Mouse (Mus musculus) cerebellum, adult 8-10 months (tissue): ENCODE results near the gene Gm40193.
"Not testable (repeated sequence)": the region's sequence is repeated elsewhere in the genome, so short reads cannot be mapped to it uniquely, and the experiment has no call there.

Experiments
- DNase-seq: peaks from one replicate; pipeline ENCODE4 v3.0.0; 2022

Gm40193 gene

DNA sequence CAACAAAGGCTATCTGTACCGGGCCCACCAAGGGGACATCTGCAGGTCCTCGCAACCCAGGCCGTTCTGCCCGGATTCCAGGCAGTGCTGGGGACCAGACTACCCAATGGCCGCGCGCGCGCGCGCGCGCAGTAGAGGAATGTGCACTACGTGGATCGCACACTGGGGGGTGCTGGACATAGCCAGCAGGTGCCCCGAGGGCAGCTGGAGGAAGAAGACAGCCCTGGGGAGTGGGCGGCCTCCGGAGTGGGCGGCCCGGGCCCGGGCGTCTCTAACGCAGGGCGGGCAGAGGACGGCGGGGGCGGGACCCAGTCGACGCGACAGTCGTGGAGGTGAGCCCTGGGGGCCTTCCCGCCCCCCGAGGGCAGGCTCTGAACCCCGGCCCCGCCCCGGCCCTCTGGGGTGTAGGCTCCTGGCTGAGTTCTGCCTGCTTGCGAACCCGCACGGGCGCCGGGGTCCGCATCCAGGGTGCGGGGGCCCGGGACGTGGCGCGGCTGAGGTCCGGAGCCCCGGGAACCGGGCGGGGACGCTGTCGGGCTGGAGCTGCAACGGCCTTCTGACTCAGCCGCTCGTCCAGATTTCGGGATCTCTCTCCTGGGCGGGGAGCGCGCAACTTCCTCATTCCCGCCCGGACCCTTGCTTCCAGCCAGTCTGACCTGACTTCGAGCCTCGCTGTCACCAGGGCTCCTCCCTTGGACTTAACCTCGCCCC is 7.3 kb upstream of the Gm40193 start, which contains the start of gene Pld2:
Pld2 (plus strand) TSS at position 188 of the 711 bp plus-strand sequence.
- DNase-seq: no peak

DNA sequence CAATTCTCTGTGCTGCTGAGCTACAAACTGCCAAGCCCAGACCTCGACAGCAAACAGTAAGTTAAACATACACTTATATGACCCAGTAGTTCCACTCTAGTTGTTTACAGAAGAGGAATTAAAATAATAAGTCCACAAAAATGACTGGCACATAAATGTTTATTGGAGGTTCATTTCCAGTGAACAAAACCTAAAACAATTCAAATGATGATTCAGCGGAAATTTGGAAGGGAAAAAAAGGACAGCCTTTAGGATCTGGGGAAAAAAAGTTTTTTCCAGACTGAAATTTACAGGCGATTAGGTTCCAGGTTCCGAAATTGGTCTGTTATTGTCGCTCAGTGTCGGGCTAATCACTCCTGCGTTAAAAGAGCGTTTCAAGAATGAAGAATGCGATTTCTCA is 6.7 kb upstream of the Gm40193 start:
- no peak for DNase-seq

DNA sequence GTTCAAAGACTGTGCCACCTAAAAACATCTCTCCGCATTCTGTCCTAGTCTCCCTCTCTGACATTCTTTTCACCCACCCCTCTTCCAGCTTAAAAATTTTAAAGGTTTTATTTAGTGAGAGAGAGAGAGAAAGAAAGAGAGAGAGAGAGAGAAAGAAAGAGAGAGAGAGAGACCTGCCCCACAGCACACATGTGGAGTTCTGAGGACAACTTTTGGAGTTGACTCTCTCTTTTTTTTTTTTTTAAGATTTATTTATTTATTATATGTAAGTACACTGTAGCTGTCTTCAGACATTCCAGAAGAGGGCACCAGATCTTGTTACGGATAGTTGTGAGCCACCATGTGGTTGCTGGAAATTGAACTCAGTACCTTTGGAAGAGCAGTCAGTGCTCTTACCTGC is 1.7 kb downstream of the Gm40193 start:
- not testable (repeated sequence) for DNase-seq

DNA sequence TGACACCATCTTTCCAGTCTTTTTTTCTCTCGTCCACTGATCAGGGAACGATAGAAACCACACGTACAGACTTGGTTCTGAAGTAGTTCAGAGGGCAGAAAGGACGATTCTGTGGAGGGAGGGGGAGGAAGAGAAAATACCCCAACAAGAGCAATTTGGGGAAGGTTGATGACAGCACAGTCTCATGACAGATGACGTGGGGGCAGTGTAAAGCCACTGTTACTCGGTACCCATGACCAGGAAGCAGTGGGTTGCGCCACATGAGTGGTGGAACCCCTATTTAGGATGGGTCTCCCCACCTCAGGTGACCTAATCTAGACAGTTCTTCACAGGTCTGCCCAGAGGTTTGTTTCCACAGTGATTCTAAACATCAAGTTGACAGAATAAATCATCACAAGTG is 4.1 kb downstream of the Gm40193 start:
- no peak for DNase-seq

DNA sequence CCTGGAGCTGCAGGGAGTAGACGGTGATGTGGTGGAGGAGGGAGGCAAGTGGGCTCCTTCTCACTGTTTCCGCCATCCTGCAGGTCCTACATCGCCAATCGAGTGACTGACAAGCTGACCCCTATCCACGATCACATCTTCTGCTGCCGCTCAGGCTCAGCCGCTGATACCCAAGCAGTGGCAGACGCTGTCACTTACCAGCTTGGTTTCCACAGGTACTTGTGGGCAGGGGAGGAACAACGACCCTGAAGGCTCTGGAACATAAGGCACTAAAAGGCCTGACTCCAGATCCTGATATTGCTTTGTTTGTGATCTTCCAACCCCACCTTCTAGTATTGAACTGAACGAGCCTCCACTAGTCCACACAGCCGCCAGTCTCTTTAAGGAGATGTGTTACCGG is 6.5 kb downstream of the Gm40193 start:
- DNase-seq: no peak

DNA sequence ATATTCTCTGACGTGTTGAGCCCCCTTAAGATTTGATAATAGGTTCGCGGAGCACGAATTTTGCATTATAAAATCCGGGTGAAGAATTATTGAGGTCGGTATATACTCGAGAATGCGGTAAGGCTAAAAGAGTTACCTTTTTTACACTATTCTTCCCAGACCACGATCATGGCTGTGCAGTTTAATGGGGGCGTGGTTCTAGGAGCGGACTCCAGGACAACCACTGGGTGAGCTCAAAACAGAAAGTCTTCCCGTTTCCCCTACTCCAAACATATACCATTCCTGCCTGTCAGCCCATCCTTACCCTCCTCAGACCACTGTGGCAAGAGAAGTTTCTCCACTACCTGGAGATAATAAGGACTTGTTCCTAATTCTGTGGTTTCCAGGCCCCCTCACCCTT is 7.0 kb downstream of the Gm40193 start:
- DNase-seq: no peak

DNA sequence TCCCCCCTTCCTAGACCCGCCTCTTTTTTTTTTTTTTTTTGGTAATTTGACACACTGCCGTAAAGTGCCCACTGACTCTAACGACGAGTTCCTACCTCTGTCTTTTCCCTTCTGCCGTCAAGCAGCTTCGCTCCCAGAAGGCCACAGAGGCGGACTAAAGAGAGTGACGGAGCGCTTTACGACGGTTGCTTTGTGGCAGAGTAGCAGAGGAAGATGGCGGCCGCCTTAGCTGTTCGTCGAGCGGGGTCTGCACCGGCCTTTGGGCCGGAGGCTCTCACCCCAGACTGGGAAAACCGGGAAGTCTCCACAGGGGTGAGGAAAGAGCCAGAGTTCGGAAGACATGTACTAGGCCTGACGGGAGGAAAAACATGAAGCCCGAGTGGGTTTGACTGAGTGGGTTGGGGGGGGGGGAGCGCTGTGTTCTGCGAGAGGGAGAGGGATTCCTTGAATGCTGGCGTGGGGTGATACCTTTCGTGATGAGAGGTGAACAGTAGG is 7.5 kb downstream of the Gm40193 start, which contains the start of gene Psmb6:
Psmb6 (plus strand) TSS at position 184 of the 495 bp plus-strand sequence.
- DNase-seq: peak; percentile 88

DNA sequence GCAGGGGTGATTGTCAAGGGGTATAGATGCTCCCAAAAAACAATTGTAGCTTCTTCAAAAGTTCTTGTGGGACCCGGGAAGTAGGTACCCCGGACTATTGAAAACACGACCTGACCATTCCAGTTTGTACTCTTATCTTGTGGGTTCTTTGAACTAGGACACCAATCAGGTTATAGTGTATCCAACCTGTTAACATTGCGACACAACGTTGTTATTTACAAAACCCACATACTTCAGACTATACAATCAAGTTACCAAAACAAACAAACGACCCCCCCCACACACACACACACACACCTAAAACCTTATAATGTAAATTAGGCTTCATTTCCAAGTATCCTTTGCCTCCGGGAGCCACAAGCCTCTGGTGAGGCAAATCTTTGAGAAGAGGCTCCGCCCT is 8.0 kb downstream of the Gm40193 start:
- DNase-seq: no peak

DNA sequence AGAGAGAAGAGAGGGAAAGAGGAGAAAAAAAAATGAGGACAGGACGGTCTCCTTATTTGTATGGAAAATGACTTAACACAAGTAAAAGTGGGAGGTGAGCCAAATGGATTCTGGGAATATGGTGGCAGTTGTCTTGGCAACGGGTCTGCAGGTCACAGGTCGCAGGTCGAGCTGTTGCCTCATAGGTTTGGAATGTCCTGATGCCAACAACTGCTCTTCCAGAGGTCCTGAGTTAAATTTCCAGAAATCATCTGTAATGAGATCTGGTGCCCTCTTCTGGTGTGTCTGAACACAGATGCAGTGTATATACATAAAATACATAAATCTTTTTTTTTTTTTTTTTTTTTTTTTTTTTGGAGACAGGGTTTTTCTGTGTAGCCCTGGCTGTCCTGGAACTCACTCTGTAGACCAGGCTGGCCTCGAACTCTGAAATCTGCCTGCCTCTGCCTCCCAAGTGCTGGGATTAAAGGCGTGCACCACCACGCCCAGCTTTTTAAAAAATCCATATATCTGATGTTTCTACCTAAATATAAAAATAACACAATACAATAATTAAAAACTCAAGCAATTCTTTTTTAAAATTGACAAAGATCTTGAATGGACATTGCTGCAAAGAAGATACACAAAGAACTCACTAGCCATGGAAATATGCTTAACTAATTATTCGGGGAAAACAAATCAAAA is 9.3 kb downstream of the Gm40193 start:
- not testable (repeated sequence) for DNase-seq

DNA sequence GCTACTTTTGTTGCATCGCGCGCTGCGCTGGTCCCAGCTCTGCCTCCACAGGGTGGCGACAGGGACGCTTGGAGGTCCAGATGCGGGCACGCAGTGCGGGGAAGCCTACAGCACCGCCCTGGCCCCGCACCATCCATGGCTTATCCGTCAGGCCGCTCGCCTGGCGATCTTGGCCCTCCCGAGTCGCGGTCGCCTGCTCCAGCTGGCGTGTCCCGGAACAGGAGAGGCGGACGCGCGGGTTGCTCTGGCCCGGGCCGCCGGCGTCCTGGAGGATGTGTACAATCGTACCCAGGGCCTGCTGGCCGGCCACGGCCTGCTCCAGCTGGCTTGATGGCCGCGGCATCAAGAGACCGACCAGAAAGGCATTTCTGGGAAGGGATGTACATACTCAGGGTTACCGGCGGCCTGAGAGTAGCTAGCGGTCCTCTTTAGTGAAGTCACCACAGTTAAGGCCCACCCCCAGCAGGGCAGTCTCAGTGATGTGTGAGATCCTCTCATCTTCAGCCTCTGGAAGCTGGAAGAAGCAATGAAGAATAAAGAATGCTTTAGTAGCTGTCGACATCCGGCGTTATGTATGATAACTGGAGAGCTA is 12.5 kb downstream of the Gm40193 start:
- peak; percentile 53 for DNase-seq

DNA sequence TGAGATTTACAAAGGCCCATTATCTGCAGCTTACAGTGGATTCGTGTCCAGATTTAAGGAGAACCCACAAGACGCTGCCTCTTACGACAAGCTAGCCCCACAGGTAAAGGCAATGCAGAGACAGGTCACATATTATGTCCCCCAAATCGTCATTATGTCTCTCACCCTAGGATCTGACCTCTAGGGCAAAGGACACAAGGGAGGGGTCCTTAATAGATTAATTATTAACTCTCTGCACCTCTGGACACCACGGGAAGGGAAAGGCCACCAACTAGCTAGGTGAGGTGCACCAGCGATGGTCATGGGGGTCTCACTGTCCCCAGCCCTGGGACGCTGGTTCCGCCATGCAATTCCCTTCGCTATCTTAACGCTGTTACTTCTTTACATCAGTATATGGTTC is 13.8 kb downstream of the Gm40193 start, which contains the start of gene Gltpd2:
Gltpd2 (plus strand) TSS at position 274 of the 400 bp plus-strand sequence.
- no peak for DNase-seq

DNA sequence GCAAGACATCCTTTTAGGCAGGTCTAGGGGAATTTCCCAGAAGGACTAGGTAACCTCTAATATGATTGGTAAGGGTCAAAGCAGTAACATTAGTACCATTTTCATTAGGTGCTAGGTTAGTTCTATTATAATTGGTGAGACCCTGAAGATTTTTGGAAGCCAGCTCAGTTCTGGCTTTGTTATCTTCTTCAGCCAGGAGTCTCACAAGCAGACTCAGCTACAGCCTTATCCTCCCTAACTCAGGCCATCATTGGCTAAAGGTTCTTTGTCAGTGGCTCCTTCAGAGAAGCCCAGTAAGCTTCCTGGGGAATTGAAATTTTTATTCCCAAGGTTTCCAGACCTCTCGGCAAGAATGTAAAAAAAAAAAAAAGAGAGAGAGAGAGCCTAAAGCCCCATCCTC is 14.3 kb downstream of the Gm40193 start:
- DNase-seq: no peak

DNA sequence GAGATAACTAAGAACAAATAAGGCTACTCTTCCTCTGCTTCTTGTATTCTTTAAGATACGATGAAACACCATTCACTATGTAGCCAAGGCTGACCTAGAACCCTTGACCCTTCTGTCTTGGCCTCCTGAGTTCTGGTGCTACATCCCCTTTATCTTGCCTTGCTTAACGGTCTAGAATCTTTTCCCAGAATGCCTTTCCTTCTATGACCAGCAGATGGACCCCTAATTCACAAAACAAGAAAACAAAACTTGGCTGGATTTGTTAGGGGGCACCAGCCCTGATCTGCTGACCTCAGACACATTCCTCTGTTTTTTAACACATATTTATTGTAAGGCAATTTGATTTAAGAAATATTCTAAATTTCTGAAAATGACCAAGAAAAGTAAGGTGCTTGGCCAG is 16.4 kb downstream of the Gm40193 start:
- peak; percentile 40 for DNase-seq

DNA sequence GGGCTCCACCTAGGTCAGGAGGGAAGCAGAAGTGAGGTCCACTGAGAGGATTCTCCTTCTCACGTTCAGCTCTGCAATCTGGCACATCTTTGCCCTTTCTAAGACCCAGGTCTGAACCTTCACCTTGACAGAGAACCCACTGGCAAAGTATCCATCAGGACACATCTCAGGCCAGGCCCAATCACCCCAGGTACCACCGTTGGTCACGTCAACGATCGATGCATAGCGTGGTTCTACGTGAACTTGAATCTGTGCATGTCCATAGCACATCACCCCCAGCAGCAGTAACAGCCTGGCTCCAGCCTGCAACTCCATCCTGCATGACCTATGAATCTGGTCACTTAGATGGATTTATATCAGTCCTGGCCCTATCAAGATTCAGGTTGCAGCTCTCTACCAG is 18.5 kb downstream of the Gm40193 start, which contains the start of gene Vmo1:
Vmo1 (minus strand) TSS at position 329 of the 400 bp plus-strand sequence.
- DNase-seq: no peak

DNA sequence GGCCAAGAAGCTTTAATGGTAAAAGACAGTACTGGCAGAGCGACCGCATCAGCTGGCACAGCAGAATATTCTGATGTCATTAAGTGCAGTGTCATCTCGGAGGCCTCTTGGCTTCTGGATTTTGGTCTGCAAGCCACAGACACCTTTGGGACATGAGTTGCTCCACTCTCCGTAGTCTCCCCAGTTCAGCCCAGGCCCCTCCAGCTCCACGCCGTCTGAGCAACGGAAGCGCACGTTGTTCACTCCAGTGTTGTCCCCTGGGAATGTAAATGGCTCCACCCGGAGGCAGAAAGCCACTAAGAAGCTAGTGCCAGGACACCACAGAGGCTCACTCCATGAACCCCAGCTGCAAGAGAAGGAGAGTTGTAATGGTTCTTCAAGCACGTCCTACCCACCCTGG is 19.2 kb downstream of the Gm40193 start:
- no peak for DNase-seq

DNA sequence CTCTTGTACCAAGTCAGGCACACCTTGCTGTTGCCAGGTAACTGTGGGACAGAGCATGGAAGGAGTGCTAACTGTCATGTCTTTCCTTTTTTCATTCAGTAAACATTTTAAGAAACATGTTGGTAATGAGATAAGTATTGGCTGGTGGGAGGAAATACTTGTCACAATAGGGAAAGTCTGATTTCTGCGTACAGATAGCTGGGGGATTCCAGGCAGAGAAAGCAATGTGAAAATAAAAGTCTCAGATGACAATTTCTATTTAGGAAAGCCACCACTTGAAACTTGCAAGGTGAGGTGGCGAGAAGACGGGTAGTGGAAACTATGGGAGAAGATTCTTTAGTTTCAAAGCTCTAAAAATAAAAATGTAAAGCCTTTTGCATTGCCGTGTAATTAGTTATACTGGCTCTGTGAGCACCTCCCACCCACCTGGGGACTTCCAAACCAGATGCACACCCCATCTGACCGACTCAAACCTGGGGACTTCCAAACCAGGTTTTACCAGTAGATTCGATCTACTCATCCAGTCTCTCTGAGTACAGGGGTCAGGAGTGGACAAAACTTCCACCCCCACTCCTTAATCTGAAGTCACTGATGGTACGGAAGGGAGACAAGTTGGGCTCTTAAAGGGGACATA is 19.9 kb downstream of the Gm40193 start:
- DNase-seq: no peak

DNA sequence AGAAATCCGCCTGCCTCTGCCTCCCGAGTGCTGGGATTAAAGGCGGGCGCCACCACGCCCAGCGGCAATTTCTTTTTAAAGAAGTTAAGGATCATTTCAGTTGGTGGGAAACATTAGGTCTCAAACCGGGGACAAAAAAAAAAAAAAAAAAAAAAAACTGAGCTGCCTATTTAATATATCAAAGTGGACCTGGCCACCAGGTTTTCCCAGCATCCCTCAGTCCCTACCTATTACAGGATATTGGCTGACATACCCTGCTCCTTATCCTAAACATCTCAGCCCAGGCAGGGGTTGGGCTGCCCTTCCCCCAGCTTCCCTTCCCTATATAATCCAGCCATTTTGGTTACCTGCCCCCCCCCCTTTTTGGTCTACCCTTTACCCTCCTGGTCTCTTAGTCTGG is 20.9 kb downstream of the Gm40193 start:
- no peak for DNase-seq

DNA sequence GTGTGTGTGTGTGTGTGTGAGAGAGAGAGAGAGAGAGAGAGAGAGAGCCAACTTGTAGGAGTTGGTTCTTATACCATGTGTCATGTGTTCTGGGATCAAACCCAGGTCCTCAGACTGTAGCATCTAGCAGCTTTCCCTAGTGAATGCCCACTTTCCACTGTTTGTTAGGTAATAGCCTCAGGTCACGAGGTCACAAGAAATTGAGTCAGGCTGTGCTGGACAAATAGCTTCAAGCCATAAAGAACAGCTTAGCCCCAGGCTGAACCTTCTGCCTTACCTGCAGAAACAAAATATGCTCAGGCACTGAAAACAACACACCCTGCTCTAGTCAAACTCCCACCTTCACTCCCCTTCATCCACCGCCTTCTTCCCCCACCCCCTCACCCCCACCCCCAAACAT is 21.5 kb downstream of the Gm40193 start:
- DNase-seq: no peak

DNA sequence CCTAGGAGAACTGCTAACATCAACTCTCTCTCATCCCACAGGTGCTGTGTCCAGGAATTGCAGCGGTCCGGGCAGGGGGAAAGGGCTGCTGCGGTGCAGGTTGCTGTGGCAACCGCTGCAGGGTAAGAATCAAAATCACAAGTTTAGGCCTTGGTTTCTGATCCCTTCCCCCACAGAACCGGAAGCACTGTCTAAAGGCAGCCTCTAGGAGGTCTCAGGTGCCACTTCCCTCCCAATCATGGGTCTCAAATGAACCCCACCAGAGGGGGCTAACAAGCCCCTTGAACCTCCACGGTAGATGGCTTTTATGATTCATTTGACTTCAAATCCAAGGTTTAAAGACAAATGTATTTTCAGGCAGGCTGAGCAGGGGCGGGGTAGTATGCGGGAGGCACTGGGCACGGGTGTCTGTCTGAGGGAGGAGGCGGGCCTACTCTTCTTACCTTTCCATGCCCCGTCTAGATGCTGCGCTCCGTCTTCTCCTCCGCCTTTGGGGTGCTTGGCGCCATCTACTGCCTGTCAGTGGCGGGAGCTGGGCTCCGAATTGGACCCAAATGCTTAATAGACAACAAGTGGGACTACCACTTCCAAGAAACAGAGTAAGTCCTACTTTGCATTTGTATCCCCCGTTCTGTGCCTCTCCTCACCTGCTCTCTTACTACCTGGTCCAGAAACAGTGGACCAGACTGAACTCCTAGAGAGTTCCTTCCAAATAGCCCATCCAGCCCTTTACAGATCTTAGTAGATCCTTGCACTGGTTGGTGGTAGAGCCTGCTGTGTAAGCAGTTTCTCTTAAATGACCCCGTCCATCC is 22.8 kb downstream of the Gm40193 start:
- DNase-seq: peak; percentile 38

DNA sequence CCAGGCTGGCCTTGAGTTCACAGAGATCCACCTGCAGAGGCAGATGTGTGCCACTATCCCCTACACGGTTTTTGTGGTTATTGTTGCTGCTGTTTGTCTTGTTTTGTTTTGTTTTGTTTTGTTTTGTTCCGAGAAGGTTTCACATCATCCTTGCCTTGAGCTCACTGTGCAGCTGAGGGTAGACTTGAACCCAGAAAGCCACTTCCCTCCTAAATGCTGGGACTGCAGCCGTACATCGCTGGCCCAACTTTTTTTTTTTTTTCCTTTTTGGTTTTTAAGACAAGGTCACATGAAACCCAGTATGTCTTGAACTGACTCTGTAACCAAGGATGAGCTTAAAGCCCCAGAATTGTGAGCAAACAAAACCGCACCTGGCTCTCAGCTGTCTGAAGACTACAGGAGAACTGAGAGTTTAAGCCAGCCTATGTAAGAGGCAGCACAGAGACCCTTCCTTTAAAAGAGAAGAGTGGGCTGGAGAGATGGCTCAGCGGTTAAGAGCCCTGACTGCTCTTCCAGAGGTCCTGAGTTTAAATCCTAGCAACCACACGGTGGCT is 25.7 kb downstream of the Gm40193 start:
- no peak for DNase-seq

DNA sequence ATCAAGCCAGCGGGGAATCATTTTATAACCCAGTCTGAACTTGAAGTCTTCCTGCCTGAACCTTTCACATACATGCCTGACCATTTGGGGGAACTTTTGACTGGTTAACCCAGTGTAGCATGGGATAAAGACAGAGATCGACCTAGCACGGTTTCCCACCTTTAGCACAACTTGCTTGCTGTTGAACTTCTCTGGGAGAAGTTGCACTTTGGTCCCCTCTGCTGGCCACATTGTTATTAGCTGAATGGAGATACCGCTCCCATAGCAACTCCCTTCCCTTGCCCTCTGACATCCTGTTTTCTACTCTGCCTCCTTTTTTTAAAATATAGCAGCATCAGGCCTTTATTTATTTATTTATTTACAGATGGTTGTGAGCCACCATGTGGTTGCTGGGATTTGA is 26.4 kb downstream of the Gm40193 start:
- peak; percentile 11 for DNase-seq

DNA sequence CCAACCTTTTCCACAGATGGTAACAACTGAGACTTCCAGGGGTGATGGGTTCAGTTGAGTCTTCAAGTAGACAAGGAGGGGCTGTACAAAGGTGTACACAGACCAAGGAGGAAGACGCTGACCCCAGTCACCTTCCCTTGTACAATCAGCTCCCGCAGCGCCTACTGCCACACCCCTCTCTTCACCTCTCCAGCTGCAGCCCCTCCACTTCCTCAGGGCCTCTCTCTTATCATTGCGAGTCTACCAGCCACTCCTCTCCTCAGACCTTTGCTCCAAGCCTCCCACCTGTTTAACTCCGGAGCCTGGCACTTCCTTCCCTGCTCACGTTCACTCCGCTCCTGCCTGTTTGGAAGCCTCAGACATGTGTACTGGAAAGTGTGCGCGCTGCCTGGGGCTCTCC is 27.8 kb downstream of the Gm40193 start, which contains the start of gene Tm4sf5:
Tm4sf5 (plus strand) TSS at position 275 of the 400 bp plus-strand sequence.
- no peak for DNase-seq
